ENCODE assay signal across 8 mouse cellular contexts in genomic region chr4:131873293-131874168, GRCm38 (mm10). TPM values are rescaled to one million over a fixed set of nuclear protein-coding genes. Genes with fewer than 3 reads are reported as not detected.
DNase-seq lines count a peak whose midpoint lies in the region; ATAC-seq and TF ChIP-seq lines count a peak whose summit lies in the region.

Srsf4 (plus strand) TSS chr4:131873617.

- peak within 1 kb of the TSS; percentile 100 for H3K27ac ChIP-seq in gastrocnemius, adult 2 months
- peak within 1 kb of the TSS; percentile 99 for H3K27ac ChIP-seq in hindbrain, postnatal 0 days
- peak within 1 kb of the TSS; percentile 99 for H3K27ac ChIP-seq in left cerebral cortex, adult 2 months

- peak; percentile 97 for ATAC-seq in hindbrain, postnatal 0 days
- peak; percentile 97 for ATAC-seq in megakaryocyte, adult 5-6 weeks (ENCODE audit: poor library complexity, severe bottlenecking)

- peak within 1 kb of the TSS; percentile 77 for H3K4me3 ChIP-seq in gastrocnemius, adult 2 months
- H3K4me3 ChIP-seq in hindbrain, postnatal 0 days (ENCODE audit: low read length) = peak within 1 kb of the TSS; percentile 74
- peak within 1 kb of the TSS; percentile 92 for H3K4me3 ChIP-seq in left cerebral cortex, adult 2 months

- no peaks in the 10 kb centered on the region for H3K9me3 ChIP-seq in hindbrain, postnatal 0 days (ENCODE audit: low read length)

- DNase-seq in WW6 (ENCODE audit: low read depth, low spot score) = peak; percentile 90
- peak; percentile 80 to 96 for DNase-seq in cerebellum, postnatal 4 days (ENCODE audit: low spot score in 2 of 2)
- DNase-seq in gastrocnemius, adult 2 months = peak; percentile 97
- DNase-seq in hindbrain, postnatal 0 days (ENCODE audit: low spot score) = peak; percentile 98
- DNase-seq in left cerebral cortex, adult 2 months (ENCODE audit: extremely low spot score in 1 of 2, low spot score in 2 of 2) = peak; percentile 90 to 95
- DNase-seq in right cerebral cortex, adult 2 months (ENCODE audit: low spot score in 2 of 2) = peak; percentile 88 to 92
- peak; percentile 94 for DNase-seq in urinary bladder, postnatal 14 days (ENCODE audit: low spot score)

- H3K4me2 ChIP-seq in hindbrain, postnatal 0 days (ENCODE audit: low read depth, low read length) = peak within 1 kb of the TSS; percentile 96

- no peak for TF ChIP-seq CTCF in gastrocnemius, adult 2 months (IDR thresholded peaks at IDR 0.05)
- TF ChIP-seq CTCF in hindbrain, postnatal 0 days (IDR thresholded peaks at IDR 0.05; ENCODE audit: low read depth) = no peak
- TF ChIP-seq CTCF in left cerebral cortex, adult 2 months (IDR thresholded peaks at IDR 0.05) = no peak

- WGBS in hindbrain, postnatal 0 days = under 1% methylated on average over 80 of the region's 116 CpGs

- no peaks in the 10 kb centered on the region for H3K36me3 ChIP-seq in hindbrain, postnatal 0 days (ENCODE audit: insufficient read depth, low read length)

- no peaks in the 10 kb centered on the region for H3K27me3 ChIP-seq in hindbrain, postnatal 0 days (ENCODE audit: insufficient read depth, low read length)

- intact Hi-C loops in gastrocnemius, adult 2 months (cut with DNase I) = no loop called here
- intact Hi-C loops in left cerebral cortex, adult 2 months (cut with DNase I) = loop anchor here (5.0 kb wide), 1 partner anchor 389 kb away; the partner anchor contains the start of gene Gmeb1

- peaks cover 15% of the 10 kb centered on the region for H3K4me1 ChIP-seq in hindbrain, postnatal 0 days (ENCODE audit: insufficient read depth, low read length)

- peak within 1 kb of the TSS; percentile 90 for H3K9ac ChIP-seq in hindbrain, postnatal 0 days (replicated peaks; ENCODE audit: low read length)

RNA-seq across cellular contexts. Expression of gene Srsf4, which starts in this region (rescaled TPM):
- 10 to 100 TPM; 32.0 to 33.8 TPM for total RNA-seq in gastrocnemius, adult 2 months (2021)
- total RNA-seq in hindbrain, postnatal 0 days (2014; rRNA removed) = 25.9 and 28.3 TPM in 2 replicates
- polyA plus RNA-seq in hindbrain, postnatal 0 days (2015; fragmentation: Nextera tagmentation; extraction: Ambion mirVana) = 76.0 and 86.0 TPM in 2 replicates
- total RNA-seq in left cerebral cortex, adult 2 months (2021) = 10 to 100 TPM; 70.8 to 72.8 TPM
- total RNA-seq in megakaryocyte, adult 5-6 weeks (2015) = 39.0 and 39.7 TPM in 2 replicates
- total RNA-seq in megakaryocyte, adult 5-6 weeks (2017) = 44.5 and 61.2 TPM in 2 replicates

Comparison
In these comparisons a context has a peak if more than half of its experiments do, and no peak if none do; other contexts are left out.
1. Peak in every context shown above with its lines: DNase-seq, ATAC-seq, H3K4me3 ChIP-seq and H3K27ac ChIP-seq.